Mouse (Mus musculus): ENCODE data around the gene Lta. TPM values are rescaled to one million over a fixed set of nuclear protein-coding genes. Genes with fewer than 3 reads are reported as not detected.

Lta gene
- polyA plus RNA-seq, 1 experiment from 2014 or later, result 0.27 TPM

DNA sequence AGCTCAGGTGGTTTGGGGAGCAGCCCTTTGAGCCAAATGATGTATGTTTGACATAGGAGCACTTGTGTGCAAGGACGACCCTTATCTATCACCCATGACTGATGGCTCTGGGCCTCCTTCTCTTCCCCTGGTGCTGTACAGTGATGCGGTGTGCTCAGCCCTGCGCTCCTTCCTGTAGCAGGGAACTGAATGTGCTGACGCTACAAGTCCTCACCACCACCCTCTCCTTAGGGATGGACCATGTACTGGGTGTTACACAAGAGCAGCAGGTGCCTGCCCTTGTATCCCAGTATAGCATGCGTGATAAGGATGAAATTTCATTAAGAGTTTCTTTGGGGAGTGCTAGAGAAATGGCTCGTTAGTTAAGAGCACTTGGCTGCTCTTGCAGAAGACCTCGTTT is 42.0 kb upstream of the Lta start:
- H3K4me2 ChIP-seq (replicated peaks), result no peak overlapping the region
- no peaks in the 10 kb centered on the region for H3K9me3 ChIP-seq
- H3K27ac ChIP-seq, result 0 out of 2 replicates have a peak overlapping the region, but pooled peaks have one; percentile 11
- H3K36me3 ChIP-seq, result peaks cover 89% of the 10 kb centered on the region
- no peak for ATAC-seq (ENCODE audit: insufficient number of reproducible peaks, insufficient read depth, low FRiP score, low TSS enrichment)
- H3K9ac ChIP-seq, result no peak overlapping the region
- H3K27me3 ChIP-seq, result no peaks in the 10 kb centered on the region
- WGBS, result 90% methylated on average over 7 of the region's 7 CpGs
- peaks cover 38% of the 10 kb centered on the region for H3K4me1 ChIP-seq
- H3K4me3 ChIP-seq, result no peak overlapping the region

DNA sequence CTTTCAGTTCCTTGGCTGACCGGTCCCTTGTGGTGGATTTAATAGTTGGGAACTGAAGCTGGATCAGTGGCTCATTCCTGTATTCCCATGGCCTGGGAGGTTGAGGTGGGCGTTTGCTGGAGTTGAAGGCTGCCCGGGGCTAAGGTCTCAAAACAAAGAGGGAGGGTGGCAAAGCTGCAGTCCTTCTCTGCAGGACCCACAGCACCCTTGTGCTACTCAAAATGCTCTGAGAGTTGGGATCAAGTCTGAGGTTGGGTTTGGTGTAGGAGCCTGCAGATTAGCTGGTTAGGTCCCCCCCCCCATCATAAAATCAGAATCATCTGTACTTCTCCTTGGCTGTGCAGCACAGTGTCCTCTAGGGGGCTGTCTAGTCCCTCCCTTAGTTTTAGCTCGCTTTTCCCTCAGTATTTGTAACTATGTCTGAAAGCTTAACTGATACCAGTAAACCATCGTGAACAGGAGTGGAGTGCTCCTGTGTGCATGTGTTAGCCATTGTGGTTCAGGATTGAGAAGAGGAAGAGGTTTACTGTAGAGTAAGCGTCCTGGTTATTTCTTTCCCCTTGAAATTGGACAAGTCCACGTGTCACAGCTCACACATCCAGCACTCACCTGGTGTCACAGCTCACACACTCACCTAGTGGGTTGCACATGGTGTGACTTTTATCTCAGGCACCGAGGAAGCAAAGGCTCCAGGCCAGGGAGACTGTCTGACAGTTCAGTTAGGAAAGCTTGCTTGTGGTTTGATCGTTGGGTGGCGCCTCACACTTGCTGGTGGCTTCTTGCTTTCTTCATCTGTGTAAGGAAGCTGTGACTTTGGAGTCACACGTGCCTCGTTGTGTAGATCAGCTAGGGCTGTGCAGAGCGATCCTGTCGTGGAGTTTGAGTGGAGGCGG is 40.8 kb upstream of the Lta start:
- Histone ChIP-seq H3K4me1 (peaks cover 38% of the 10 kb centered on the region), H3K4me2 (replicated peaks) (peak overlapping the region; percentile 93; the same call in 1 of the 2 replicates), H3K27me3 (no peaks in the 10 kb centered on the region), H3K27ac (no peak overlapping the region), H3K36me3 (peaks cover 80% of the 10 kb centered on the region), H3K4me3 (peak overlapping the region; percentile 96; the same call in 1 of the 2 replicates), H3K9me3 (no peaks in the 10 kb centered on the region), H3K9ac (no peak overlapping the region)
- ATAC-seq (ENCODE audit: insufficient number of reproducible peaks, insufficient read depth, low FRiP score, low TSS enrichment), result no peak
- WGBS, result 81% methylated on average over 15 of the region's 15 CpGs

DNA sequence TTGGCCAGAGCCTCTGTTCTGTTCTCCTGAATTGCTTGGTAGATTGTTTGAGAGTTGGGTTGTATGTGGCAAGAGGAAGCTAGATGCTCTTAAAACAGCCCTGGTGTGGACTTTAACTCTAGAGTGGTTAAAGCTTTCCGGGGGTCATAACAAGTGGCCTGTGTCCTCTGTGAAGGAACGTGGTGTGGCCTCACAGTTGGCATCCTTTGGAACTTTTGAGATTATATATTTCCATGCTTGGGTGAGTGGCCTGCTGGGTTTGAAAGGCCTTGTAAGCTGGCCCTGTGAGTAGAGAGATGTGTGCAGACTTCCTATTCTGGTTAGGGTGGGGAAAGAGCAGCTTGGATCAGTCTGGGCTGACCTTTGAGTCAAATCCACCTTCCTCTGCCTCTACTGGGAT is 39.8 kb upstream of the Lta start:
- H3K4me3 ChIP-seq, result peak overlapping the region; percentile 96
- WGBS, result 87% methylated on average over 2 of the region's 2 CpGs
- H3K9me3 ChIP-seq, result no peaks in the 10 kb centered on the region
- ATAC-seq (ENCODE audit: insufficient number of reproducible peaks, insufficient read depth, low FRiP score, low TSS enrichment), result no peak
- no peak overlapping the region for H3K27ac ChIP-seq
- H3K9ac ChIP-seq, result peak overlapping the region; percentile 100
- peaks cover 70% of the 10 kb centered on the region for H3K36me3 ChIP-seq
- peak overlapping the region; percentile 93 for H3K4me2 ChIP-seq (replicated peaks)
- peaks cover 46% of the 10 kb centered on the region for H3K4me1 ChIP-seq
- H3K27me3 ChIP-seq, result no peaks in the 10 kb centered on the region

DNA sequence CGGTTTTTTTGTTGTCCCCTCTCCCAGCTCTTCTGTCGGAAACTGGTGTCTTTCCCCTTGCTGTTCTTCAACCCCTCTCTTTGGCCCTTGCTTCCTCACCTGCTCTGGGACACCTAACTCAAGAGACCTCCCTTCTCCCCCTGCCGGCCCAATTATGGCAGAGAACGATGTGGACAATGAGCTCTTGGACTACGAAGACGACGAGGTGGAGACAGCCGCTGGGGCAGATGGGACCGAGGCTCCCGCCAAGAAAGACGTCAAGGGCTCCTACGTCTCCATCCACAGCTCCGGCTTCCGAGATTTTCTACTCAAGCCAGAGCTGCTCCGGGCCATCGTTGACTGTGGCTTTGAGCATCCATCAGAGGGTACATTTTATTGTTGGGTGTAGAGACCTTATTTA is 37.9 kb upstream of the Lta start:
- peak overlapping the region; percentile 93 for H3K4me2 ChIP-seq (replicated peaks)
- H3K9ac ChIP-seq, result peak overlapping the region; percentile 100
- no peaks in the 10 kb centered on the region for H3K9me3 ChIP-seq
- peak overlapping the region; percentile 99 for H3K27ac ChIP-seq
- no peaks in the 10 kb centered on the region for H3K27me3 ChIP-seq
- no peak for ATAC-seq (ENCODE audit: insufficient number of reproducible peaks, insufficient read depth, low FRiP score, low TSS enrichment)
- WGBS, result 9% methylated on average over 16 of the region's 16 CpGs
- peak overlapping the region; percentile 96 for H3K4me3 ChIP-seq
- peaks cover 51% of the 10 kb centered on the region for H3K36me3 ChIP-seq
- peaks cover 46% of the 10 kb centered on the region for H3K4me1 ChIP-seq

DNA sequence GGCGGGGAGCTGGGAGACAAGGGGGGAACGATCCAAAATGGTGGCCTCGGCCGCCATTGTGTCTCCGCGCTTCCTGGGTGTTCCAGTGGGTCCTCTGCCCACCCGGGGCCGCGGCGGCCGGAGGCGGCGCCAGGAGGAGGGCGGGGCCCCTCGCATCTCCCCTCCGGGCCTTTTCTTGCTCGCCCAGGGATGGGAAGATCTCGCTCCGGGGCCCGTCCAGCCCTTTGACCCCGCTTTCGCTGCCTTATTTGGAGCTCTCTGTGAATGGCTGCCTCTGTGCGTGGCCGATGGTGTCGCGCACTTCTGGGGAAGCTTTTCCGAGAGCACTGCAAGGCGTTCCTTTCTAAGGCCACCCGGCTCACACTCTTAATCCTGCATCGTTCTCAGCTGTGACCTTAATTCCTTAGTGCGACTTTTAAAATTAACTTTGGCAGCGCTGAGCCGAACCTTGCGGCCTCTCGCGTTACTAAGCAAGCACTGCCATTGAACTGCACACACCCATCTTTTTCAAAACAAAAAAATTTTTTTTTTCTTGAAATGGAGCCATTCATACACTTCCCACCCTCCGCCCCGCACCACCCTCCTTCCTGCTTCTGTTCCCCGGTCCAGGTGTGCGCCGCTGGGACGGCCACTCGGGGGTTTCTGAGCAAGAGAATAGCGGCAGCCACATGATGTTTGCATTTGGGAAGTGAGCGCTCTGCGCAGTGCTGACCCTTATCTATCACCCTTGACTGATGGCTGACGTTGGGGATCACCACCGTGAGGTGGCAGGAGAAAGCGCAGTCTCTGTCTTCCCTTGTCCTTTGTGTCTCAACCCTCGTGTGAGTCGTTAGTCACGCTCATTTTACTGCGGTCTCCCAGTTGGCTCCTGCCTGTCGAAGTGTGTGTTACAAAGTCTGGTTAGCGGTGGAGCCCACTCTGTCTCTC is 37.1 kb upstream of the Lta start:
- Histone ChIP-seq H3K27me3 (no peaks in the 10 kb centered on the region), H3K4me1 (peaks cover 46% of the 10 kb centered on the region), H3K9ac (peak overlapping the region; percentile 100), H3K4me3 (peak overlapping the region; percentile 96), H3K27ac (peak overlapping the region; percentile 99), H3K9me3 (no peaks in the 10 kb centered on the region), H3K4me2 (replicated peaks) (peak overlapping the region; percentile 93), H3K36me3 (peaks cover 43% of the 10 kb centered on the region)
- peak; percentile 10; the same call in 1 of the 2 replicates for ATAC-seq (ENCODE audit: insufficient number of reproducible peaks, insufficient read depth, low FRiP score, low TSS enrichment)
- WGBS, result under 1% methylated on average over 55 of the region's 55 CpGs

DNA sequence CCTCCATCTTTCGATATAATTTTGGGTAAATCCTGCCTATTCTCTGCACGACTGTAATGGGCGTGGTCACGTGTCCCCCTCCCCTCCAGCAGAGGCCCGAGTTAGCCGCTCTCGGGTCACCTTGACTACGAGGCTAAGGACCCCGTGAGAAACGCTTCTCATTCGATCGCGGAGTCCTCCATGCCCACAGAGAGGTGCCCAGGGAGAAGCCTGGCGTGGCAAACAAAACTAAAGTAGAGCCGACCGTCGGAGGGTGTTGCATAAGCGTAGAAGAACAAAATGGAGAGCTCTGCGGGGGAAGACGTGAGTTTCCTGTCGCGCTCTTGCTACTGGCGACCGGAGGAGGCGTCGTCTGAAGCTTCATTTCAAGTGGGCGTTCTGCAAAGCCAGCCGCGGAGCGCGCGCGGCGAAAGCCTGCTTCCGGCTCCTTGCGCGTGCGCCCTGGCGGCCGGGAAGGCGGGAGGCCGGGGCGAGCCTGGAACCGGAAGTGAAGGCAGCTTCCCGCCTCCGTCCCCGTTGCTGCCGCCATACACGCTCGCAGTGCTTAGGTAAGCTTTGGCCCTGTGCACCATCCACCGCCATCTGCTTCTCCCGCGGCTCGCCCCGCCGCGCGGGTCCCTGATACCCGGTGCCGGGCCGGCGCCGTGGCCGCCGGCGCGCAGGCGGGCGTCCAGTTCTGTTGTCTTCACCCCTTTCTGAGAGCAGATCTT is 36.3 kb upstream of the Lta start, which contains the start of gene Ddx39b:
Ddx39b (plus strand) TSS at position 442 of the 710 bp plus-strand sequence.
- Histone ChIP-seq H3K27me3 (no peaks in the 10 kb centered on the region), H3K9ac (peak within 1 kb of the TSS; percentile 100), H3K4me1 (peaks cover 44% of the 10 kb centered on the region), H3K4me2 (replicated peaks) (peak within 1 kb of the TSS; percentile 93), H3K4me3 (peak within 1 kb of the TSS; percentile 96), H3K36me3 (peaks cover 35% of the 10 kb centered on the region), H3K9me3 (no peaks in the 10 kb centered on the region), H3K27ac (peak within 1 kb of the TSS; percentile 99)
- peak; percentile 84 for ATAC-seq (ENCODE audit: insufficient number of reproducible peaks, insufficient read depth, low FRiP score, low TSS enrichment)
- under 1% methylated on average over 69 of the region's 69 CpGs for WGBS

DNA sequence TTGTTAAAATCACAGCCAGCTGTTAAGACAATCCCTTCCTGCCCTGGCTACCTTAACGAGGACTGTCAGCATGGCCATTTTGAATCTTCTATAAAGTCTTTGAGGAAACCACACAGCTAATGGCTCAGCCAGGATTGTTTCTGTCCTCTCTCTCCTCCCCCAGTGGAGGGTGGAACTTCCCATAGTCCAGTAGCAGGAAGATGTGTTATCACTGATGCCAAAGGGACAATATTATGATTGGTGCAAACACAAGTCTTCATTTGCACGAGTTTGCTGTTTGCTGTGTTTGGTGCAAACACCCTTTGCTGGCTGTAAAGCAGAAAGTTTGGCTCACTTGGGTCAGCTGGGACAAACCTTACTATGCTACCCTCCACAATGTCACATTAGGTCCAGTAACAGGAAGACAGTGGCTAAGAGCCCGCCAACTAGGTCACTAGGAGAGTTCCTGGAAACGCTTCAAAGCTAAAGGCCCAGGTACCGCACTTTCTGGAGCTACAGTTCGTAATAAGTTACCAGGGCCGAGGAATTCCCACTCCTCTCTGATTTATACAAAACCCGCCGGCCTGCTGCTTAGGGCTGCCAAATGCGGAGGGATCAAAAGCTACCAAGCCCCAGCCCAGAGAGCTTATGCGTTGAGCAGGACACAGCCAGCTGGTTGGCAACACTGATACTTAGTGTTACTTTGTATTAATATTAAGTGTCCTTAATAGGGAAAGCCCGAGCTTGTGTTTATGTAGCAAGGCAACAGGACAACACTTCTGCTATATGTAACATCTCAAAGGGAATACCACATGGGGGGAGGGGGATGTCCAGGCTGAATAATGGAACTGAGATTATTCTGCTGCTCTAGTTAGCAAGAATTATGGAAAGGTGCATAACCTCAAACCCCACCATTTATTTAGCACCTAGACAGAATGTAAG is 35.5 kb upstream of the Lta start:
- H3K36me3 ChIP-seq, result peaks cover 27% of the 10 kb centered on the region
- H3K4me3 ChIP-seq, result peak overlapping the region; percentile 96
- H3K9ac ChIP-seq, result peak overlapping the region; percentile 100
- H3K4me1 ChIP-seq, result peaks cover 39% of the 10 kb centered on the region
- peak overlapping the region; percentile 99 for H3K27ac ChIP-seq
- no peak for ATAC-seq (ENCODE audit: insufficient number of reproducible peaks, insufficient read depth, low FRiP score, low TSS enrichment)
- 33% methylated on average over 12 of the region's 12 CpGs for WGBS
- H3K4me2 ChIP-seq (replicated peaks), result peak overlapping the region; percentile 93
- H3K9me3 ChIP-seq, result no peaks in the 10 kb centered on the region
- no peaks in the 10 kb centered on the region for H3K27me3 ChIP-seq

DNA sequence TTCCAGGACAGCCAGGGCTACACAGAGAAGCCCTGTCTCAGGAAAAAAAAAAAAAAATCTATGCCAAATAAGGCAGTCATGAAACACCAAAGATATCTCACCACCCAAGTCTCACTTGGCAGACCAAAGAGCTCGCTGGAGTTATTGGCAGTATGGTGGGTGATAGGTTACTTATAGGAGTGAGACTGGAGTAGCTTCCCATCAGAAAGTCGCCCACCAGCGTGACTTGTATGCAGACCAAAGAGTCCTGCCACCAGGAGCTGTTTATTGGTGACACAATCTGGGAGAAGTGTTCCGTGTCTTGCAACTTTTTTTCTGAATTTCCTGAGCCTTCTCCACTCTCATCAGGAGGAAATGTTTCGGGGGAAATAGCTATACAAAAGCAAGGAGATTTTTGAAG is 34.5 kb upstream of the Lta start:
- ATAC-seq (ENCODE audit: insufficient number of reproducible peaks, insufficient read depth, low FRiP score, low TSS enrichment), result no peak
- H3K36me3 ChIP-seq, result peaks cover 17% of the 10 kb centered on the region
- no peak overlapping the region for H3K27ac ChIP-seq
- WGBS, result 79% methylated on average over 5 of the region's 5 CpGs
- no peaks in the 10 kb centered on the region for H3K9me3 ChIP-seq
- no peak overlapping the region for H3K9ac ChIP-seq
- H3K4me1 ChIP-seq, result peaks cover 32% of the 10 kb centered on the region
- H3K27me3 ChIP-seq, result no peaks in the 10 kb centered on the region
- no peak overlapping the region for H3K4me2 ChIP-seq (replicated peaks)
- no peak overlapping the region for H3K4me3 ChIP-seq

DNA sequence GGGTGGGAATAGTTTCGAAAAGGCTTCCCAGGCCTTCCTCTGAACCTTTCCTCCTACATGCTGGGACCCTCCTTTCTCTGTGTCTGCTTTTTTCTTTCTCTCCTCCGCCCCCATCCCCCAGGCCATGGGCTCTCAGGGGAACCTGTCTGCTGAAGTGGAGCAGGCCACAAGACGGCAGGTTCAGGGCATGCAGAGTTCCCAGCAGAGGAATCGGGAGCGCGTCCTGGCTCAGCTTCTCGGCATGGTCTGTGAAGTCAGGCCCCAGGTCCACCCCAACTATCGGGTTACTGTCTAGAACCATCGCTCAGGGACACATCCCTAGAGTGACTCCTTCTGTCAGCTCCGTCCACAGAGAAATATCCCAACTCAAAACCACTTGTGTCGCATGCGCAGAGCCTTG is 32.4 kb upstream of the Lta start:
- no peaks in the 10 kb centered on the region for H3K36me3 ChIP-seq
- WGBS, result 82% methylated on average over 12 of the region's 12 CpGs
- no peak overlapping the region for H3K4me3 ChIP-seq
- H3K4me2 ChIP-seq (replicated peaks), result no peak overlapping the region
- ATAC-seq (ENCODE audit: insufficient number of reproducible peaks, insufficient read depth, low FRiP score, low TSS enrichment), result no peak
- no peaks in the 10 kb centered on the region for H3K27me3 ChIP-seq
- H3K9me3 ChIP-seq, result no peaks in the 10 kb centered on the region
- no peak overlapping the region for H3K9ac ChIP-seq
- H3K4me1 ChIP-seq, result peaks cover 32% of the 10 kb centered on the region; the same call in 1 of the 2 replicates
- H3K27ac ChIP-seq, result no peak overlapping the region

DNA sequence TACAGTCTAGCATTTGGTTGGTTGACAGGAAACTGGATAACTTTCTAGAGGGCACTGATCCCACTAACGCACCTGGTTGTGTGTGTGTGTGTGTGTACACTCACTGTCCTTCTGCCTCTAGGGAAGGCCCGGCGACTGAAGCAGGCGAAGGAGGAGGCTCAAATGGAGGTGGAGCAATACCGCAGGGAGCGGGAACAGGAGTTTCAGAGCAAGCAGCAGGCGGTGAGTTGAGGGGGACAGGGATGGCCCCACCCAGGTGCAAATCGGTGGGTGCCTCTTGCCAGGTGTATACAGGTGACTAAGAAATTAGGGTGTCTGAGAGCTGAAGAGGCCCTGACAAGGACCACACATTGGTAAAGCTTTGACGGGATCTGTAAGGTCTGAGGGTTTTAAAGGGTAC is 31.8 kb upstream of the Lta start:
- Histone ChIP-seq H3K36me3 (no peaks in the 10 kb centered on the region), H3K27ac (no peak overlapping the region), H3K4me3 (no peak overlapping the region), H3K4me1 (peaks cover 36% of the 10 kb centered on the region; the same call in 1 of the 2 replicates), H3K9ac (no peak overlapping the region), H3K27me3 (no peaks in the 10 kb centered on the region), H3K4me2 (replicated peaks) (no peak overlapping the region), H3K9me3 (no peaks in the 10 kb centered on the region)
- ATAC-seq (ENCODE audit: insufficient number of reproducible peaks, insufficient read depth, low FRiP score, low TSS enrichment), result no peak
- WGBS, result 76% methylated on average over 9 of the region's 9 CpGs
